Mouse (Mus musculus): ENCODE data around the gene Ak2. TPM values are rescaled to one million over a fixed set of nuclear protein-coding genes. Genes with fewer than 3 reads are reported as not detected.

Ak2 gene
- total and polyA plus RNA-seq, 3 experiments: 269 to 363 (median 280) TPM

GRCm38 (mm10) chr4:128988911-128989310, 2.8 kb upstream of the Ak2 start:
- Histone ChIP-seq H3K79me2 (replicated peaks; ENCODE audit: control insufficient read depth, extremely low read depth, insufficient read depth, poor library complexity, severe bottlenecking) (peaks cover 6% of the 10 kb centered on the region), H3K9me3 (replicated peaks; ENCODE audit: low read length) (no peaks in the 10 kb centered on the region), H3K4me2 (ENCODE audit: insufficient read depth, low read depth, poor library complexity, severe bottlenecking) (no peak overlapping the region), H3K4me3 (replicated peaks in 1 of 3; ENCODE audit: low read depth in 2 of 3, low read length in 2 of 3, poor library complexity in 1 of 3) (no peak overlapping the region), H3K9ac (ENCODE audit: insufficient read depth, low read depth) (no peak overlapping the region), H3K36me3 (replicated peaks in 1 of 2; ENCODE audit: control insufficient read depth in 1 of 2, insufficient read depth in 1 of 2, low read length in 1 of 2) (no peaks in the 10 kb centered on the region), H3K4me1 (ENCODE audit: control insufficient read depth in 1 of 2, insufficient read depth in 2 of 2) (peaks cover 7 to 15% of the 10 kb centered on the region in 2 experiments), H3K27me3 (replicated peaks) (peaks cover 6% of the 10 kb centered on the region), H3K27ac (ENCODE audit: insufficient read depth, low read depth) (no peak overlapping the region)
- TF ChIP-seq CHD1 (IDR thresholded peaks at IDR 0.05; ENCODE audit: low read depth, low read length): no peak
- TF ChIP-seq PAX5 (IDR thresholded peaks at IDR 0.05; ENCODE audit: low read length): no peak
- TF ChIP-seq UBTF (IDR thresholded peaks at IDR 0.05; ENCODE audit: low read depth, low read length): no peak
- no peak for TF ChIP-seq JUND (conservative IDR thresholded peaks at IDR 0.05; ENCODE audit: low read depth, low read length)
- TF ChIP-seq USF2 (conservative IDR thresholded peaks at IDR 0.05; ENCODE audit: low read depth, low read length): no peak
- TF ChIP-seq TBP (conservative IDR thresholded peaks at IDR 0.05; ENCODE audit: low read depth, low read length): no peak
- no peak for TF ChIP-seq IRF4 (IDR thresholded peaks at IDR 0.05; ENCODE audit: low read depth, low read length)
- no peak for TF ChIP-seq ZNF384 (IDR thresholded peaks at IDR 0.05; ENCODE audit: low read depth, low read length)
- no peak for TF ChIP-seq POLR2AphosphoS2 (IDR thresholded peaks at IDR 0.05; ENCODE audit: low read depth, low read length)
- DNase-seq (ENCODE audit: extremely low read depth): no peak
- in situ Hi-C loops (cut with MboI; ENCODE audit: low pct_ligation_motif_present, low pct_unique_long_range_greater_than_20kb, low sequenced_read_pairs) (no loop called here), dilution Hi-C loops (cut with MboI; ENCODE audit: extremely low pct_ligation_motif_present, extremely low pct_unique_long_range_greater_than_20kb, low sequenced_read_pairs) (no loop called here)

GRCm38 (mm10) chr4:128989678-128990077, 2.1 kb upstream of the Ak2 start:
- TF ChIP-seq ZKSCAN1 (IDR thresholded peaks at IDR 0.05; ENCODE audit: borderline replicate concordance, low read depth, low read length) (no peak), HCFC1 (IDR thresholded peaks at IDR 0.05; ENCODE audit: low read depth, low read length) (no peak), NRF1 (IDR thresholded peaks at IDR 0.05; ENCODE audit: low read depth, low read length) (no peak), USF1 (IDR thresholded peaks at IDR 0.05; ENCODE audit: low read depth, low read length) (no peak), ZNF384 (IDR thresholded peaks at IDR 0.05; ENCODE audit: low read depth, low read length) (no peak), ZMIZ1 (IDR thresholded peaks at IDR 0.05; ENCODE audit: low read depth, low read length) (no peak), NELFE (IDR thresholded peaks at IDR 0.05; ENCODE audit: low read depth, low read length) (no peak), KAT2A (IDR thresholded peaks at IDR 0.05; ENCODE audit: insufficient replicate concordance, low read length) (no peak), ZC3H11A (IDR thresholded peaks at IDR 0.05; ENCODE audit: low read depth, low read length) (no peak), MAFK (IDR thresholded peaks at IDR 0.05; ENCODE audit: insufficient replicate concordance, low read length) (no peak), CHD2 (IDR thresholded peaks at IDR 0.05; ENCODE audit: low read length) (no peak)
- in situ Hi-C loops (cut with MboI; ENCODE audit: low pct_ligation_motif_present, low pct_unique_long_range_greater_than_20kb, low sequenced_read_pairs): no loop called here
- peaks cover 4 to 15% of the 10 kb centered on the region in 2 experiments for H3K4me1 ChIP-seq (ENCODE audit: control insufficient read depth in 1 of 2, insufficient read depth in 2 of 2)
- DNase-seq (ENCODE audit: extremely low read depth): no peak
- no peak overlapping the region for H3K4me3 ChIP-seq (replicated peaks in 1 of 3; ENCODE audit: low read depth in 2 of 3, low read length in 2 of 3, poor library complexity in 1 of 3)
- H3K4me2 ChIP-seq (ENCODE audit: insufficient read depth, low read depth, poor library complexity, severe bottlenecking): no peak overlapping the region
- dilution Hi-C loops (cut with MboI; ENCODE audit: extremely low pct_ligation_motif_present, extremely low pct_unique_long_range_greater_than_20kb, low sequenced_read_pairs): no loop called here
- peaks cover 3% of the 10 kb centered on the region for H3K27me3 ChIP-seq (replicated peaks)
- H3K27ac ChIP-seq (ENCODE audit: insufficient read depth, low read depth): no peak overlapping the region
- no peaks in the 10 kb centered on the region for H3K9me3 ChIP-seq (replicated peaks; ENCODE audit: low read length)
- peaks cover 3 to 4% of the 10 kb centered on the region in 2 experiments for H3K36me3 ChIP-seq (replicated peaks in 1 of 2; ENCODE audit: control insufficient read depth in 1 of 2, insufficient read depth in 1 of 2, low read length in 1 of 2)
- no peak overlapping the region for H3K9ac ChIP-seq (ENCODE audit: insufficient read depth, low read depth)
- H3K79me2 ChIP-seq (replicated peaks; ENCODE audit: control insufficient read depth, extremely low read depth, insufficient read depth, poor library complexity, severe bottlenecking): peaks cover 13% of the 10 kb centered on the region

Measured in CH12.LX (cell line).